Mouse (Mus musculus) liver, embryonic 13.5 days (tissue): ENCODE data around the gene Olfr549. TPM values are rescaled to one million over a fixed set of nuclear protein-coding genes. Genes with fewer than 3 reads are reported as not detected.

Source experiments
- ATAC-seq: fragments of 200-750 bp; cut with Nextera tagmentation; 2 replicates; pipeline ENCODE4 v1.8.0; 2017; ENCODE audit warnings: low read depth, mild to moderate bottlenecking, moderate number of reproducible peaks, moderate library complexity
- DNase-seq: peaks from one replicate; pipeline ENCODE4 v3.0.0; 2022
- H3K27ac ChIP-seq: fragments of 300-500 bp; sonication (generic); 2 replicates; pipeline ENCODE4 v1.5.1; 2015; ENCODE audit warnings: moderate library complexity, mild to moderate bottlenecking, inconsistent platforms
- H3K27me3 ChIP-seq: fragments of 300-500 bp; sonication (generic); 2 replicates; pipeline ENCODE4 v1.6.1; 2015; ENCODE audit warnings: mild to moderate bottlenecking, inconsistent platforms
- H3K36me3 ChIP-seq: fragments of 300-500 bp; sonication (generic); 2 replicates; pipeline ENCODE4 v1.6.1; 2015; ENCODE audit warnings: mild to moderate bottlenecking, inconsistent platforms
- H3K4me1 ChIP-seq: fragments of 300-500 bp; sonication (generic); replicated peaks from 2 replicates; pipeline ENCODE4 v1.6.1; 2015; ENCODE audit warnings: inconsistent platforms
- H3K4me2 ChIP-seq: fragments of 300-500 bp; sonication (generic); 2 replicates; pipeline ENCODE4 v1.6.1; 2015; ENCODE audit warnings: inconsistent platforms, mild to moderate bottlenecking, moderate library complexity
- H3K4me3 ChIP-seq: fragments of 300-500 bp; sonication (generic); replicated peaks from 2 replicates; pipeline ENCODE4 v1.5.1; 2015; ENCODE audit warnings: mild to moderate bottlenecking, inconsistent platforms
- H3K9ac ChIP-seq: fragments of 300-500 bp; sonication (generic); 2 replicates; pipeline ENCODE4 v1.6.1; 2015; ENCODE audit warnings: mild to moderate bottlenecking, inconsistent platforms
- H3K9me3 ChIP-seq: fragments of 300-500 bp; sonication (generic); replicated peaks from 2 replicates; pipeline ENCODE4 v1.6.1; 2016; ENCODE audit warnings: inconsistent platforms
- WGBS: fragments of 180-500 bp; shearing (Covaris S2); methylation state at CpG from one replicate; pipeline ENCODE4 v1.1.7; 2015; ENCODE audit not compliant: insufficient replicate concordance; 5-methylcytosine and 5-hydroxymethylcytosine counted together
- polyA plus RNA-seq: library from polyadenylated mRNA; unstranded; fragments of >200 nt; fragmentation: Nextera tagmentation; extraction: Ambion mirVana; gene quantifications from 2 replicates; pipeline ENCODE4 v1.2.1, GENCODE M21; 2015

The Olfr549 gene
- polyA plus RNA-seq: not detected in 2 replicates

DNA sequence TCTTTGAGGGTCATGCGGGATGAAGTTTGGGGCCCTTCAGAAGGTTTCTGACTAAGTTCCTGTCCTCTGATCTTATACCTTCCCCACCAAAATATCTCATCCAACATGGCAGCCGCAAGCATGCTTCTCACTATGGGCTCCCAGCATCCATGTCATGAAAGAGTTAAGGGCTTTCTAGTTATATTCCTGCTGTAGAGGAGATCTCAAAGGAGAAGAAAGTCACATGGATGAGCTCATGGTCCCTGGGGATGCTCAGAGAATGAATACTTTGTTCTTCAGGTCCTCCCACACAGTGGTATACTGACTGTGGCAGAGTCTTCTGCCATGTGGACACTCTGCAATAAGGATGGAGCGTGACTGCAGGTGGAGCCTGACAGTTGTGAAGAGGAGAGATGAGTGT is at the start of gene Olfr549:
Olfr549 (plus strand) TSS at position 301 of the 400 bp plus-strand sequence.
- no peak within 1 kb of the TSS for H3K4me2 ChIP-seq
- no peaks in the 10 kb centered on the region for H3K4me1 ChIP-seq
- no peak within 1 kb of the TSS for H3K9ac ChIP-seq
- no peaks in the 10 kb centered on the region for H3K27me3 ChIP-seq
- 67% methylated on average over 3 of the region's 3 CpGs for WGBS
- DNase-seq (no peak), ATAC-seq (no peak)
- no peak within 1 kb of the TSS for H3K27ac ChIP-seq
- H3K4me3 ChIP-seq: no peak within 1 kb of the TSS
- no peaks in the 10 kb centered on the region for H3K9me3 ChIP-seq
- H3K36me3 ChIP-seq: no peaks in the 10 kb centered on the region

DNA sequence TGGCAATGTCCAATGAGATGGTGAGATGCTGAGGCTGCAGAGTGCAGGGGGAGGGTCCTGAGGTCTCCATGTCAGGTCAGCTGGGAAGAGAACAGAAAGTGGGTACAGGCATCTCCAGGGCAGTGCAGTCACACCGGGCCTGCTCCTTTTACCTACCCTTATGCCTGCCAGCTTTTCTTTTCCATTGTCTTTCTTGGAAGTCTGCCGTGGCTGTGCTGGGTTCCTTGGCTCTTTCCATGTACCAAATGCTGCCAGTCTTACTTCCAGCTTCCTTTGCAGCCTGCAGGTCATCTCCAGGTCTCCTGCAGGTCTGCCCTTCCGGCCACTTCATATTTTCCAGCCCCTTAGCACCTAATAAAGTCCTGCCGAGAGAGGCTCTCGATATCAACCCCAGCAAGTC is 47.7 kb upstream of the Olfr549 start:
- DNase-seq (no peak), ATAC-seq (no peak)
- 64% methylated on average over 5 of the region's 5 CpGs for WGBS
- H3K27me3 ChIP-seq: no peaks in the 10 kb centered on the region
- H3K36me3 ChIP-seq: no peaks in the 10 kb centered on the region
- no peaks in the 10 kb centered on the region for H3K4me1 ChIP-seq
- H3K4me2 ChIP-seq: no peak overlapping the region
- H3K27ac ChIP-seq: no peak overlapping the region
- no peaks in the 10 kb centered on the region for H3K9me3 ChIP-seq
- no peak overlapping the region for H3K4me3 ChIP-seq
- no peak overlapping the region for H3K9ac ChIP-seq

DNA sequence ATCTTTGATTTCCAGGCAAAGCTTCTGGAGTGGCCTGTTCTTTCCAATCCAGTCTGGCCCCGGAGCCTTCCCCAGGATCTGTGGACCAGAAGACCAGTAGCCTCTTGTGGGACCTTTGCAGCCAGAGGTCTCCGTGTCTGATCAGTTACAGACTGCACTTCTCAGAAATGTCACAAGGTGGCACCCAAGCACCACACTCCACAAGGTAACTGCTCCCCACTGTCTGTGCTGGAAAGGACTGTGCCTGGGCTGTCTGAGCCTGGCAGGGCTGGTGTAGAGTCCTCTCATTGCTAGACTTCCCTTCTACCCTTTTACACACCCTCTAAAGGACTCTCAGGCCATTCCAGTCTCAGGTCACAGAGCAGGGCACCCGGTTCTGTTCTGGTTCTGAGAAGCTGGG is 42.8 kb upstream of the Olfr549 start:
- H3K4me1 ChIP-seq: no peaks in the 10 kb centered on the region
- no peak overlapping the region for H3K27ac ChIP-seq
- 34% methylated on average over 3 of the region's 3 CpGs for WGBS
- H3K4me3 ChIP-seq: no peak overlapping the region
- ATAC-seq (peak; percentile 60; the same call in 1 of the 2 replicates), DNase-seq (peak; percentile 43)
- no peaks in the 10 kb centered on the region for H3K9me3 ChIP-seq
- H3K9ac ChIP-seq: no peak overlapping the region
- 0 out of 2 replicates have a peak, but pooled peaks cover 3% of the 10 kb centered on the region for H3K27me3 ChIP-seq
- H3K36me3 ChIP-seq: no peaks in the 10 kb centered on the region
- no peak overlapping the region for H3K4me2 ChIP-seq

DNA sequence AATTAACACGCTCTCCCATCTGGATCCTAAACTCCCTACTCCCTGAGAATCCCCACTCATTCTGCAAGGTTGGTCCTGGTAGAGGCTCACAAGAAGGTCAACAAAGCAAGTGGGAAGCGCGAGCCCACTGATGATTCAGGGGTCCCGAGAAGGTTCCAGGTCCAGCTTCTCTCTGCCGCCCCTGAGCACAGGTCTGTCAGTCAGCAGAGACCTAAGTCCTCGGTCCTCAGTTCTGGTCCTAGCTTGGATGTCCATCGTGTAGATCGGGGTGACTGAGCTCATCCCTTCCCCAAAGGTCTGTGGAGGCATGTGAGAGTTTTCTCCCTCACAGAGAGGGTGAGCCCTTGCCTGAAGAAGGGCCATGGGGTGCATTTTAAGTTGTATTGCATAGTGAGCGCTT is 41.6 kb upstream of the Olfr549 start:
- 74% methylated on average over 9 of the region's 9 CpGs for WGBS

DNA sequence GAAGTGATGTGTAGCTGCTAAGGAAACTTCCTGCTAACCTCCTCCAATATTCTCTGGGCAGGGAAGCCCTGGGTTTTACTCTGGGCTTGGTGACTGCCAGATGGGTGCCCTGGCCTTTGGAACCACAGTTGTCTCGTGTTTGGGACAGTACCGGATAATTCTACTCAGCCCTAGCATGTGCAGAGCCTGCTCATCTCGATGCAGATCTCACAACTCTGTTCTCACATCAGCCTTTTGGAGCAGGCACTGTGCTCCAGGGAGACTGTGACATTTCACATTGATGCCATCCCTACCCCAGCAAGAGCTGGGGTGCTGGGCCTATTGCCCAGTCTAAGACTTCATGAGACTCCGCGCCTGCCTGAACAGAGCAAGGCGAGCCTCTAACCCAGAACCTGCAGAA is 41.0 kb upstream of the Olfr549 start:
- no peaks in the 10 kb centered on the region for H3K9me3 ChIP-seq
- DNase-seq: no peak
- no peak for ATAC-seq
- no peak overlapping the region for H3K9ac ChIP-seq
- WGBS: 82% methylated on average over 6 of the region's 6 CpGs
- peaks cover 11% of the 10 kb centered on the region for H3K4me1 ChIP-seq
- no peak overlapping the region for H3K27ac ChIP-seq
- no peak overlapping the region for H3K4me2 ChIP-seq
- no peak overlapping the region for H3K4me3 ChIP-seq
- peaks cover 11% of the 10 kb centered on the region; the same call in 1 of the 2 replicates for H3K27me3 ChIP-seq
- no peaks in the 10 kb centered on the region for H3K36me3 ChIP-seq

More for the DNA sequence above, 41.6 kb upstream of the Olfr549 start:
- DNase-seq (no peak), ATAC-seq (no peak)
- no peaks in the 10 kb centered on the region for H3K36me3 ChIP-seq
- H3K4me3 ChIP-seq: no peak overlapping the region
- no peak overlapping the region for H3K27ac ChIP-seq
- H3K9ac ChIP-seq: no peak overlapping the region
- peaks cover 11% of the 10 kb centered on the region; the same call in 1 of the 2 replicates for H3K27me3 ChIP-seq
- H3K4me2 ChIP-seq: no peak overlapping the region
- peaks cover 5% of the 10 kb centered on the region; the same call in 1 of the 2 replicates for H3K4me1 ChIP-seq
- H3K9me3 ChIP-seq: no peaks in the 10 kb centered on the region

DNA sequence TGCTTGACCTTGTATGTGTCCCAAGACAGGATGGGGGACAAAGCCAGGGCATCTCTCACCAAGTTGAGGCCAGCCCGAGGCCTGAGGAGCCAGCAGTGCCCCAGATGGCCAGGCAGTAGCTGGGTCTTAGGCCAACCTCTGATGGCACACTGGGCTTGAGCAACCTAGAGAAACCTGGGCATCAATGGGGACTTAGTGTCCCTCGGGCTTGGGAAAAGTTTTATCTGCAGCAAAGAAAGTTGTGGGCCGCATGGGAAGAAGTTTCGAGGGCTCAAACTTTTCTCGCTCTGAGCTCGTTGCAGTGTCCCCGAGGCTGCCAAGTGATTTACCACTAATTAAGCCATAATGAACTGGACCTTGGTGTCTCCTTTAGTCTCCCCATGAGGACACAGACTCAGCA is 39.9 kb upstream of the Olfr549 start:
- ATAC-seq (no peak), DNase-seq (no peak)
- Histone ChIP-seq H3K27ac (no peak overlapping the region), H3K4me2 (no peak overlapping the region), H3K4me3 (no peak overlapping the region), H3K4me1 (peaks cover 18% of the 10 kb centered on the region), H3K36me3 (no peaks in the 10 kb centered on the region), H3K9me3 (no peaks in the 10 kb centered on the region), H3K9ac (no peak overlapping the region), H3K27me3 (peaks cover 14% of the 10 kb centered on the region)
- WGBS: 69% methylated on average over 7 of the region's 7 CpGs

DNA sequence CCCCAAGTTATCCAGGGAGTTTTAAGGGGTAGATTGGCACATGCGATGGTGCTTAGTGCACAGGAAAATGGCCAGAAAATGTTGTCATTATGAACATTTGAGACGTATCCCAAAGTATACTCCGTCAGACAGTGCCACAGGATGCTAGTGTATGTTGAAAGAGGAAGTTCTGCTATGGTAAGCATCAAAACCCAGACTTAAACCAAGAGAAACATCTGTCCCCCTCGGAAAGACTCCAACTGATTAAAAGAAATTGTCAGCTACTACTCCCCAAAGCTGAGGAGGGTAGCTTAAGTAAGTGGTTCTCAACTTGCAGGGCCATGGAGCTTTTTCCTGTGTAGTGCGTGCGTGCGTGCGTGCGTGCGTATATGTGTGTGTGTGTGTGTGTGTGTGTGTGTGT is 37.7 kb upstream of the Olfr549 start:
- Histone ChIP-seq H3K27me3 (peaks cover 14% of the 10 kb centered on the region), H3K9ac (no peak overlapping the region), H3K4me1 (peaks cover 18% of the 10 kb centered on the region), H3K9me3 (no peaks in the 10 kb centered on the region), H3K4me3 (no peak overlapping the region), H3K4me2 (no peak overlapping the region), H3K27ac (no peak overlapping the region), H3K36me3 (no peaks in the 10 kb centered on the region)
- WGBS: 67% methylated on average over 10 of the region's 10 CpGs
- ATAC-seq: no peak
- DNase-seq: no peak

DNA sequence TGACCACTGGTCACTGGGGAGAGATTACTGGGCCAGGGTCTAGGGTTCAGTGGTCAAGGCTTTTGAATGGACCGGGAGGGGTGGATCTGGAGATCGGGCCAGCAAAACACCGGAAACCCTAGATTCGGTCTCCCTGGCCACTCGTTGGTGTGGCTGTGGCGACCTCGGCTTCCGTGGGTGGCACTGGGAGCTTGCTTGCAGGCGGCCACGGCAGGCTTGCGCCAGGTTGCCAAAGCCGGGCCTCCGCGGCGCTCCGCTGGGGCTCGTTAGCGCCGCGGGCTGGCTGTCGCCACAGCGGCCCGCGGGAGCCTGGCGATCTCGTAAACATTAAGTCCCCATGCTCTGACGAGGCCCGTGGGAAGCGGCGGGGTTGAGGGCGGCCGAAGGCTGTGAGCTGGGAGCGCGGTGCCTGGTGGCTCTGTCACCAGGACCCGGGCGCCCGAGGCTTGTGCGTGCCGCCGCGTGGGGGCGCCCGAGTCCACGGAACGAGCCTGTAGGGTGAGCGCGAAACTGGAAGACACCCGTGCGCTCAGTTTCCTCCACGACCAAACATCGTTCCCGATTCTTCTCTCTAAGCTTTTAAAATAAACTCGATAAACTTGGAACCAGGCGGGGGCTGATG is 36.7 kb upstream of the Olfr549 start:
- peak; percentile 53 for DNase-seq

DNA sequence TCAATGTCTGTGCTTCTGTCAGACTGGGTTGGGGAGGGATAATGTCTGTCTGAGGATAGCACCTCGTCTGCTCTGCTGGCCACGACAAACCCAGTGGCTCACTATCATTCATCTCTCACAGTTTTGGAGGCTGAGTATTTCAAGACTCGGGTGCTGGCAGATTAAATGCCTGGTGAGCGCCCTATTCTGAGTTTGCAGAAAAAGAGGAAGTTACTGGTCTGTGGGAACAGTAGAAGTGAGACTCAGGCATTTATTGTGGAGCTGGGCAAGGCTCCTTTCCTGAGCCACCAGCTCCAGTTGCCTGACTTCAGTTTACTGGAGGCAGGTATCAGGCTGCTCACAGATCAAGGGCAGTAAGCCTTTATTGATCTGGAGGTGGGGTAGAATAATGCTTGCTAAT is 35.5 kb upstream of the Olfr549 start:
- no peak overlapping the region for H3K4me3 ChIP-seq
- H3K9me3 ChIP-seq: no peaks in the 10 kb centered on the region
- no peak overlapping the region for H3K9ac ChIP-seq
- H3K27me3 ChIP-seq: peaks cover 14% of the 10 kb centered on the region
- no peak overlapping the region for H3K4me2 ChIP-seq
- ATAC-seq (no peak), DNase-seq (no peak)
- 14% methylated on average over 4 of the region's 4 CpGs for WGBS
- no peak overlapping the region for H3K27ac ChIP-seq
- no peaks in the 10 kb centered on the region for H3K36me3 ChIP-seq
- peaks cover 18% of the 10 kb centered on the region for H3K4me1 ChIP-seq

More for the DNA sequence above, 36.7 kb upstream of the Olfr549 start:
- Histone ChIP-seq H3K9ac (peak overlapping the region; percentile 62), H3K27ac (no peak overlapping the region), H3K4me3 (peak overlapping the region; percentile 52), H3K27me3 (peaks cover 14% of the 10 kb centered on the region), H3K9me3 (no peaks in the 10 kb centered on the region), H3K36me3 (no peaks in the 10 kb centered on the region), H3K4me2 (peak overlapping the region; percentile 76), H3K4me1 (peaks cover 18% of the 10 kb centered on the region)
- WGBS: 1% methylated on average over 54 of the region's 54 CpGs
- peak; percentile 86 for ATAC-seq

DNA sequence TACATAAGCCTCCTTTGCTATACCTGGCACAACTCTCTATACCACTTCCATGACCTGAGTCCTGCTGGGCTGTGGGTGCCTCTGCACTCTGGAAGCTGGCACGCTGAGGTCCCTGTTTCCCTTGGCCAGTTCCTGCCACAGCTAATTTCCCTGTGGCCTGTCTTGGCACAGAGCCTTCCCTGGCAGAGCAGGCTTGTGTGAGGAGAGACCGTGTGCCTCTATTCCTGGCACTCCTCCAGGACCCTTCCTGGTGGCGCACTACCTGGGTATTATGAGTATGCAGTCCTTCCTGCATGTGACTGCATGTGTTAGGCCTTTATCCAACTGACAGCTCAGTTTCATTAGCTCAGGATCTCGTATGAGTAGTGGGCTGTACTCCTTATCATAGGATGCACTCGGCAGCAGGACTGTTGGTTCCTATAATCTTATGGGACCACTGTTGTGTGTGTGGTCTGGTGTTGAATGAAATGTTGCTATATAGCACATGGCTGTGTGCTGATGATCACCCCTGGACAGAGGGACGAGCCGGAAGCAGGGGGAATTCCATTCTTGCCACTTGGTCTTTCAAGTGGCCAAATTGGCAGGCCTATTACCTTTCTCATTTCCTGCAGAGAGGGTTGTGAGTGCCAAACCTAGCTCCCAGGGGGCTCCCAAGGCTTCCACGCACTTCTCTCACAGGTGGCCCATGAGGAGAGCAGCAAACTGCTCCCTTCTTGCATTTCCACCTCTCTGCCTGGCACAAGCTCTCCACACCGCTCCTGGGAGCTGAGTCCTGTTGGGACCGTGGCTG is 33.2 kb upstream of the Olfr549 start:
- Histone ChIP-seq H3K36me3 (no peaks in the 10 kb centered on the region), H3K4me3 (no peak overlapping the region), H3K27ac (no peak overlapping the region), H3K27me3 (peaks cover 13% of the 10 kb centered on the region), H3K9me3 (no peaks in the 10 kb centered on the region), H3K9ac (no peak overlapping the region), H3K4me1 (peaks cover 18% of the 10 kb centered on the region), H3K4me2 (no peak overlapping the region)
- no peak for DNase-seq
- WGBS: 49% methylated on average over 10 of the region's 10 CpGs
- ATAC-seq: no peak

DNA sequence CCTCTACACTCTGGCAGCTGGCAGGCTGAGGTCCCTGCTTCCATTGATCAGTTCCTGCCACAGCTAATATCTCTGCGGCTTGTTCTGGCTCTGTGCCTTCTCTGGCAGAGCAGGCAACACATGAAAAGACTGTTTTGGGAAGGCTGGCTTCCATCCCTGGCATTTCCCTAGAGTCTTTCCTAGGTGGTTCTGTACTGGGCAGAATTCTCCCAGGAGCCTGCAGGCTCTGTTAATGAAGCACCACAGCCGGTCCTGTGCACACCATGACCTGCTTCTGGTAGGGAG is 32.7 kb upstream of the Olfr549 start:
- ATAC-seq: no peak
- H3K36me3 ChIP-seq: no peaks in the 10 kb centered on the region
- H3K9ac ChIP-seq: no peak overlapping the region
- H3K9me3 ChIP-seq: no peaks in the 10 kb centered on the region
- no peak overlapping the region for H3K4me2 ChIP-seq
- H3K4me3 ChIP-seq: no peak overlapping the region
- peaks cover 11% of the 10 kb centered on the region for H3K27me3 ChIP-seq
- H3K4me1 ChIP-seq: peaks cover 18% of the 10 kb centered on the region
- no peak for DNase-seq
- no peak overlapping the region for H3K27ac ChIP-seq
- 59% methylated on average over 2 of the region's 2 CpGs for WGBS

DNA sequence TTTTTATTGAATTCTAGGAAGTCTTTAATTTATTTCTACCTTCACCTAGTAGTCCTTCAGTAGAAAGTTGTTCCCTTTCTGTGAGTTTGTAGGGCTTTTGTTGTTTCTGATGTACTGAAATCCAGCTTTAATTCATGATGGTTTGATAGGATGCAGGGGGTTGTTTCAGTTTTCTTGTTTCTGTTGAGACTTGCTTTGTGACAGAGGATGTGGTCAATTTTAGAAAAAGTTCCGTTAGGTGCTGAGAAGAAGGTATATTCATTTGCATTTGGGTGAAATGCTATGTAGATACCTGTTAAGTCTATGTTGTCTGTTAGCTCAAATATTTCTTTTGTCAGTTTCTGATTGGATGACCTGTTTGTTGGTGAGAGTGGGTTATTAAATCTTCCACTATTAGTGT is 20.6 kb upstream of the Olfr549 start:
- no peak overlapping the region for H3K4me3 ChIP-seq
- H3K4me1 ChIP-seq: no peaks in the 10 kb centered on the region
- ATAC-seq (no peak), DNase-seq (no peak)
- no peaks in the 10 kb centered on the region for H3K36me3 ChIP-seq
- no peaks in the 10 kb centered on the region for H3K9me3 ChIP-seq
- H3K4me2 ChIP-seq: no peak overlapping the region
- H3K9ac ChIP-seq: no peak overlapping the region
- no peak overlapping the region for H3K27ac ChIP-seq
- 43% methylated on average over 1 of the region's 1 CpGs for WGBS
- H3K27me3 ChIP-seq: no peaks in the 10 kb centered on the region
